Mouse (Mus musculus): ENCODE data around the gene Cacnb4. TPM values are rescaled to one million over a fixed set of nuclear protein-coding genes. Genes with fewer than 3 reads are reported as not detected.

Cacnb4 gene
- total RNA-seq (2014; rRNA removed) = 13.3 and 13.8 TPM in 2 replicates
- 9.2 and 13.7 TPM in 2 replicates for polyA plus RNA-seq (2015; fragmentation: Nextera tagmentation; extraction: Ambion mirVana)

DNA sequence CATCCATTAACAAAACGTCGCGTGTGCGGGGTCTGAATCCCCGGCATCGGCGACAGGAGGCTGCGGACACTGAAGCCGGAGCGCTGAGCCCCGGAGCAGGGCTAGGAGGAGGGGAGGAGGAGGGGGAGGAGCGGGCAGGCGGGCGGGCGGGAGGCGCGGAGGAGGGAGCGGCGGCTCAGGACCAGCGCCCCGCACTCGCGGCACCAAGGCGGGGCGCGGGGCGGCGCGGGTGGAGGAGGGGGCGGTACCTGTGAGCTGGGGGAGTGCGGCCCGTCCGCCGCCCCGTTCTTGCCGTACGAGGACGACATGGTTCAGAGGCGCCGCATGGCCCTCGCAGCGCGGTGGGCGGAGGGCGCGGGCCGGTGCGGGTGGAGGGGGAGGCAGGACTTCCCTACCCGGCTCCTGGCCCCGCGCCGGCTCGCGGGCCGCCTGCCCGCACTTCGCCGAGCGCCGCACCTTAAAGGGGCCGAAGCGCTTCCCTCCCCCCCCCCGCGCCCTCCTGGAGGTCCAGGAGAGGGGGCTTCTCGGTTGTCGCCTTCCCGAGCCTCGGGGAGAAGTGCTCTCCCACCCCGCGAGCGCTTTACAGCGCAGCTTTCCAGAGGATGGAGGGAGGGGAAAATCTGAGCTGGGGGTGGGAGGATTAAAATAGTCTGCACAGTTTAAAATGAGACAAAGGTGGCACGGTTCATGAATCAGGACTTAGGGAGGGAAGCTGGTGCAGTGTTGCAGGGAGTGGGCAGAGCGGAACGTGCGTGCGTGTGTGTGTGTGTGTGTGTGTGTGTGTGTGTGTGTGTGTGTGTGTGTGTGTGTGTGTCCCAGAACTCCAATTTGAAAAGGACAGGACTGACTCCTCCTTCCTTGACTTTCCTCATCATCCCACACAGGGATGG is at the start of gene Cacnb4:
Gene Cacnb4, minus strand, starts transcription at position 809 of the 890 bp plus-strand sequence.
- WGBS = 2% methylated on average over 39 of the region's 77 CpGs
- peak; percentile 87 for ATAC-seq

DNA sequence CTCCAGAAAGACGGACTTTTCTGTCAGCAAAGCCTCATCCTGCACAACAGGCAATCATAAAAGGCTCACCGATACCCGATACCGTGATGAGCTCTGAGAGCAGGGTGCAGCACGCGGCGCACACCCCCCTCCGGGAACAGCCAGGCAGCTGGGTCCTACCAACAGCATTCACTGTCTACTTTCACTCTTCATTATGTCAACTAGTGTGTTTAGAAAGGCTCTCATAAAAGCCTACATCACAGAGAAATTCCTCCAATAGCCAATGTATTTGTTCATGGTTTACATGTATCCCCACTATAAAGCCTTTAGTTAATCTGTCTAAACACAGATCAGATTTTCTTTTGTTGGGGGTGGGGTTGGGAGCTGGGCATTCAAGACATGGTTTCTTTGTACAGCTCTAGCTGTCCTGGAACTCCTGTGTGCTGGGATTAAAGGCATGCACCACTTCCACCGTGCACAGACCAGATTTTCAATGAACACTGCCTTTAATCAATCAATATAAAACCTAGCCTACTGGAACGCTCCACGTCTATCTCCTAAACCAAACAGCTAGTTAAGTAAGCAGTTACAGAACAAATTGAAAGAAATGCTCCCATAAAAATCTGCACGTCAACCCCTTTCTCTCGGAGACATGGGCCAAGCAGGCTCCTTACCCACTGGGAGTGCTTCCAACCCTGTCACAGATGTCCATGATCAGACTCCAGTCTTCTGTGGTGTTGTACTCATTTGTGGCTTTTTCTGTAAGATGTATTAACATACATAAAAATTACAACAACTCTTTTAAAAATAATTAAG is 43.8 kb upstream of the Cacnb4 start:
- ATAC-seq (peak; percentile 66), DNase-seq (peak; percentile 50)
- H3K4me3 ChIP-seq (ENCODE audit: low read depth, low read length) = 0 out of 2 replicates have a peak overlapping the region, but pooled peaks have one; percentile 3
- WGBS = 13% methylated on average over 13 of the region's 13 CpGs
- no peaks in the 10 kb centered on the region for H3K36me3 ChIP-seq (ENCODE audit: insufficient read depth)
- TF ChIP-seq CTCF (IDR thresholded peaks at IDR 0.05; ENCODE audit: low read depth) = no peak
- H3K27me3 ChIP-seq (ENCODE audit: insufficient read depth, low read length) = no peaks in the 10 kb centered on the region
- peak overlapping the region; percentile 66 for H3K27ac ChIP-seq (ENCODE audit: low read depth, low read length)
- H3K9me3 ChIP-seq (ENCODE audit: low read length) = no peaks in the 10 kb centered on the region
- no peak overlapping the region for H3K9ac ChIP-seq
- peak overlapping the region; percentile 24; the same call in 1 of the 2 replicates for H3K4me2 ChIP-seq (ENCODE audit: low read depth)
- H3K4me1 ChIP-seq (ENCODE audit: insufficient read depth) = no peaks in the 10 kb centered on the region

More for the DNA sequence above, at the start of gene Cacnb4:
- no peaks in the 10 kb centered on the region for H3K36me3 ChIP-seq (ENCODE audit: insufficient read depth)
- H3K9me3 ChIP-seq (ENCODE audit: low read length) = no peaks in the 10 kb centered on the region
- DNase-seq = peak; percentile 73
- peak within 1 kb of the TSS; percentile 81 for H3K4me2 ChIP-seq (ENCODE audit: low read depth)
- H3K4me3 ChIP-seq (ENCODE audit: low read depth, low read length) = peak within 1 kb of the TSS; percentile 77
- peak within 1 kb of the TSS; percentile 75 for H3K9ac ChIP-seq
- H3K27ac ChIP-seq (ENCODE audit: low read depth, low read length) = peak within 1 kb of the TSS; percentile 79
- no peak for TF ChIP-seq CTCF (IDR thresholded peaks at IDR 0.05; ENCODE audit: low read depth)
- H3K27me3 ChIP-seq (ENCODE audit: insufficient read depth, low read length) = no peaks in the 10 kb centered on the region; the same call in 1 of the 2 replicates
- peaks cover 4% of the 10 kb centered on the region; the same call in 1 of the 2 replicates for H3K4me1 ChIP-seq (ENCODE audit: insufficient read depth)

DNA sequence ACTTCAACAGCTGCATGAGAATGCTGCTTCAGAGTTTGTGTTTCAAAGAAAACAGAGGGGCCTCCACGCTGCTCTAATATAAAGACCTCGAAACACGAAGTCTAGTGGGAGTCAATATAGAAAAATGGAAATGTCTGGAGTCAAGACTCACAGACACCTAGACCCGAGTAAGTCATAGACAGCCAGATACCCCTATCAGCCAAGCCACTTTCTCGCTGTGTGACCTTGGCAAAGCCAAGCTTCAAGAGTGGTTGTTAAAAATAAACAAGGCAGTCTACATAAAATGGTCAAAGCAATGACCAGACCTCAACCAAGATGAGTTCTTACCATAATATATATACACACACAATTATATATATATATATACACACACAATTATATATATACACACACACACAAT is 40.4 kb upstream of the Cacnb4 start:
- 89% methylated on average over 5 of the region's 5 CpGs for WGBS
- Histone ChIP-seq H3K9me3 (ENCODE audit: low read length) (no peaks in the 10 kb centered on the region), H3K4me1 (ENCODE audit: insufficient read depth) (no peaks in the 10 kb centered on the region), H3K36me3 (ENCODE audit: insufficient read depth) (peaks cover 2% of the 10 kb centered on the region; the same call in 1 of the 2 replicates), H3K4me2 (ENCODE audit: low read depth) (no peak overlapping the region), H3K9ac (no peak overlapping the region), H3K27ac (ENCODE audit: low read depth, low read length) (no peak overlapping the region), H3K27me3 (ENCODE audit: insufficient read depth, low read length) (no peaks in the 10 kb centered on the region), H3K4me3 (ENCODE audit: low read depth, low read length) (no peak overlapping the region)
- no peak for DNase-seq
- no peak for ATAC-seq
- TF ChIP-seq CTCF (IDR thresholded peaks at IDR 0.05; ENCODE audit: low read depth) = no peak

DNA sequence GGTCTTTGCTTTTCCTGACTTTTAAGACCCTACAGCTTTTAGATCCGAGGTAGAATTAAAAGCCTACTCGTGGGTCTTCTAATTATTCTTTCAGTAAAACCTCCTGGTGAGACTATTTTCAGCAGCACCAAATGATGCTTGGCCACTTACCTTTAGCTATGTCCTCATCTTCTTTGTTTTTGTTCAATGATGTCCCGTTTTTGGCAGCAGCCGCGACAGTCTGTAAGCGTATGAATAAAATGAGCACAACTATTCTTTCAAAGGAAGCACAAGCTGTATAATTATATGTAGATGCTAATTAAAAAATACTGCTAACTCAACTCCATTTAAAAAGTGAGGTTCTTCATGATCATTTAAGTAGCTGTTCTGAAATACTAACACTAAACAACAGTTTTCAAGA is 38.9 kb upstream of the Cacnb4 start:
- peak; percentile 56; the same call in 1 of the 2 replicates for ATAC-seq
- no peaks in the 10 kb centered on the region for H3K4me1 ChIP-seq (ENCODE audit: insufficient read depth)

DNA sequence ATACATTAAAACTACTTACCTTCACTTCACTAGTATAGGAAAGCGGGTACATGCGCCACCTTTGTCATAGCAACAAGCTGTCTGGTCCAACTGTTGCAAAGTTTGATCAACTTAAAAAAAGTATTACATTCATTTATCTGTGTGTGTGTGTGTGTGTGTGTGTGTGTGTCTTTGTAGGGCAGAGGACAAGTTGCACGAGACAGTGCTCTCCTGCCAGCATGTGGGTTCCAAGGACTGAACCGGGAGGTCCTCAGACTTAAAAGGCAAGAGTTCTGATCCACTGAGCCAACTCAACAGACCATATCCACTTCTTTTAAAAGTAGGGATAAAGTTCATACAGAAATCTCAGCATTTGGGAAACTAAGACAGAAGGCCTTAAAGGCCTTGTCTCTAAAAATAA is 37.5 kb upstream of the Cacnb4 start:
- Histone ChIP-seq H3K4me2 (ENCODE audit: low read depth) (no peak overlapping the region), H3K9ac (no peak overlapping the region), H3K36me3 (ENCODE audit: insufficient read depth) (peaks cover 7% of the 10 kb centered on the region; the same call in 1 of the 2 replicates), H3K4me1 (ENCODE audit: insufficient read depth) (no peaks in the 10 kb centered on the region), H3K9me3 (ENCODE audit: low read length) (no peaks in the 10 kb centered on the region), H3K4me3 (ENCODE audit: low read depth, low read length) (no peak overlapping the region), H3K27ac (ENCODE audit: low read depth, low read length) (no peak overlapping the region), H3K27me3 (ENCODE audit: insufficient read depth, low read length) (no peaks in the 10 kb centered on the region)
- no peak for ATAC-seq
- no peak for DNase-seq
- TF ChIP-seq CTCF (IDR thresholded peaks at IDR 0.05; ENCODE audit: low read depth) = no peak
- WGBS = 91% methylated on average over 4 of the region's 4 CpGs

More for the DNA sequence above, 38.9 kb upstream of the Cacnb4 start:
- Histone ChIP-seq H3K4me2 (ENCODE audit: low read depth) (no peak overlapping the region), H3K36me3 (ENCODE audit: insufficient read depth) (peaks cover 2% of the 10 kb centered on the region; the same call in 1 of the 2 replicates), H3K9ac (no peak overlapping the region), H3K9me3 (ENCODE audit: low read length) (no peaks in the 10 kb centered on the region), H3K27ac (ENCODE audit: low read depth, low read length) (0 out of 2 replicates have a peak overlapping the region, but pooled peaks have one; percentile 45), H3K27me3 (ENCODE audit: insufficient read depth, low read length) (no peaks in the 10 kb centered on the region), H3K4me3 (ENCODE audit: low read depth, low read length) (no peak overlapping the region)
- no peak for TF ChIP-seq CTCF (IDR thresholded peaks at IDR 0.05; ENCODE audit: low read depth)
- 32% methylated on average over 6 of the region's 6 CpGs for WGBS
- DNase-seq = peak; percentile 59

DNA sequence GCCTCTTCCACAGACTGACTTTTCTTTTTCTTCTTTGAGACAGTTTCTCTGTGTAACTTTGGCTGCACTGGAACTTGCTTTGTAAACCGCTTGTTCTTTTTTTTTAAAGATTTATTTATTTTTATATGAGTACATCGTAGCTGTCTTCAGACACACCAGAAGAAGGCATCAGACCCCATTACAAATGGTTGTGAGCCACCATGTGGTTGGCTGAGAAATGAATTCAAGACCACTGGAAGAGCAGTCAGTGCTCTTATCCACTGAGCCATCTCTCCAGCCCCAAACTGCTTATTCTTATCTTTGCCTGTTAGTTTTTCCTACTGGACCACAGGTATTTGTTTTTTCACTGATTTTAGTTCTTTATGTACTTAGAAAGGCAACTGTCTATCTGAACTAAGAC is 34.2 kb upstream of the Cacnb4 start:
- H3K9me3 ChIP-seq (ENCODE audit: low read length) = no peaks in the 10 kb centered on the region
- 72% methylated on average over 2 of the region's 2 CpGs for WGBS
- H3K4me1 ChIP-seq (ENCODE audit: insufficient read depth) = no peaks in the 10 kb centered on the region
- ATAC-seq (no peak), DNase-seq (no peak)
- no peak overlapping the region for H3K9ac ChIP-seq
- peak; percentile 44 for TF ChIP-seq CTCF (IDR thresholded peaks at IDR 0.05; ENCODE audit: low read depth)
- peaks cover 16% of the 10 kb centered on the region for H3K36me3 ChIP-seq (ENCODE audit: insufficient read depth)
- no peaks in the 10 kb centered on the region for H3K27me3 ChIP-seq (ENCODE audit: insufficient read depth, low read length)
- H3K4me3 ChIP-seq (ENCODE audit: low read depth, low read length) = no peak overlapping the region
- no peak overlapping the region for H3K4me2 ChIP-seq (ENCODE audit: low read depth)
- H3K27ac ChIP-seq (ENCODE audit: low read depth, low read length) = no peak overlapping the region

Data from forebrain, postnatal 0 days (tissue).